Mouse (Mus musculus) CD8-positive naive resting alpha-beta T cell, adult 2 months (primary cell): Measurements from ENCODE around the gene Hist1h2af.
"Not testable (repeated sequence)": the region's sequence is repeated elsewhere in the genome, so short reads cannot be mapped to it uniquely, and the experiment has no call there.

Experiments
- DNase-seq, 2 experiments: peaks; one replicate each; pipeline ENCODE4 v3.0.0; 2022; ENCODE audit warnings: low read depth in 2 of 2, low spot score in 2 of 2

Gene Hist1h2af

GRCm38 (mm10) chr13:23554925-23555838 is 21.5 kb downstream of the Hist1h2af start:
- peak; percentile 30 to 57 for DNase-seq

- peak; percentile 28 to 57 for DNase-seq
Measured at GRCm38 (mm10) chr13:23555839-23556416, 22.2 kb downstream of the Hist1h2af start.

DNA sequence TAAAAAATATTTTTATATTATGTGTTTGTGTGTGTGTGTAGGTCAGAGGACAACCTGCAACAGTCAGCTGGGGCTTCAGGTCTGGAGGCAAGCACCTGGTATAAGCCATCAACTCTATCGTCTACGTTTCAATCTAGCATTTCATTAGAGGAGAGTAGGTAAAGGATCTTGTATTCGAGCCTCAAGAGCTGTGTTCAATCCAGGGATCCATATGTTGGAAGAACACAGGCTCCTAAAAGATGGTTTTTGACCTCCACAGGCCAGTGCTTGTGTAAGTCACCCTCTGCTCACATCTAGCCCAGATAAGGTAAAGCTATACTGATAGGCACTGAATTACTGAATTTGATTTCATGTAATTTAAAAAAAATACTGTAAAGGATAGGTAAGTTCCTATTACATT is 23.2 kb downstream of the Hist1h2af start:
- DNase-seq, result no peak

- not testable (repeated sequence) for DNase-seq
Measured at GRCm38 (mm10) chr13:23560699-23561098, 27.0 kb downstream of the Hist1h2af start.

DNA sequence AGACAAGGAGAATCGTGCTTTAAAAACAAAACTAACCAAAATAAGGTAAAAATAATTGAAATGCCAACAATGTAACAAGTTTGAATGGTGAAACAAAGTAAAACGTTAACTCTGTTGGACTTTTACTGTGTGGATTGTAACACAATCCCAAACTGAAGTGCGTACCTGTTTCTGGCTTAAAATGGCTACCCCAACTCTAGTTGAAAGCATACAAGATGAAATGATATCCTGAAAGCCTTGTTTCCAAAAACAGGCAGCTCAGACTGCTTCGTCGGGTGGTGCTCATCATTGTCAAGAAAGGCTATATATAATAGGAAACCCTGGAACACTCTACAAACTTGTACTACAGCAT is 27.8 kb downstream of the Hist1h2af start:
- DNase-seq, result not testable (repeated sequence)

- peak; percentile 89 to 90 for DNase-seq
Measured at GRCm38 (mm10) chr13:23561883-23562659, 28.4 kb downstream of the Hist1h2af start, which contains the start of gene Hist1h3e. TSS of gene Hist1h3e (minus strand) at chr13:23562369.

DNA sequence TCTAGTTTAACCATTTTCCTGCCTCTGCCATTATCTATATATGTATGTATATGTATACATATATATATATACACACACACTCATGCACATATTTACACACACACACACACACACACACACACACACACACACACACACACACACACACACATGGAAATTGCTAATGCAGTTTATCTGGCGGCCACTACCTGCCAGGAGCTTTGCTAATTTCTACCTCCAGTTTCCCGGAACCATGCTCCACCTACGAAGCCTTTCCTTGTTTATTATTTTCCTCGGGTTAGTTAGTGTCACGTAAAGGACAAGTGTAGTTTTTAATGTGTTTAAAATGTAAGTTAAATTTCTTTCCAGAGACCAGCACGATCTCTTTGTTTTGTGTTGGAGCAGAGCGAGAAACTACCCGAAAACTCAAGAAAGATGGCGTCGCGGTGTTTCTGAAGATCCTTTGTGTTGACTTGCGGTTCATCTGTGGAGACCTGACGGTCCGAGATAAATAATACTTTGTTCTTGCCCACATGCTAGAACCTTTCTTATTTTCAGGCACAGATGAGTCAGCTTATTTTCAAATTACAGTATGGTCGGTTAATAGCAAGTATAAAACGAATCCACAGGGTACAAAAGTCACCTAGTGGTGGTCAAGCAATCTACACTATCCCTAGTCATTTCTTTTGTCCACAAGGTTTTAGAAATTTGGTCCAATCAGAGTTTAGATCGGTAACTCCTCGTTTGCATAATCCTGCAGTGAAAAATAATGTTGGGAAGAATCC is 29.2 kb downstream of the Hist1h2af start:
- peak in 1 of 2 experiments; percentile 28 for DNase-seq

GRCm38 (mm10) chr13:23564482-23564881 is 30.8 kb downstream of the Hist1h2af start:
- no peak for DNase-seq

DNA sequence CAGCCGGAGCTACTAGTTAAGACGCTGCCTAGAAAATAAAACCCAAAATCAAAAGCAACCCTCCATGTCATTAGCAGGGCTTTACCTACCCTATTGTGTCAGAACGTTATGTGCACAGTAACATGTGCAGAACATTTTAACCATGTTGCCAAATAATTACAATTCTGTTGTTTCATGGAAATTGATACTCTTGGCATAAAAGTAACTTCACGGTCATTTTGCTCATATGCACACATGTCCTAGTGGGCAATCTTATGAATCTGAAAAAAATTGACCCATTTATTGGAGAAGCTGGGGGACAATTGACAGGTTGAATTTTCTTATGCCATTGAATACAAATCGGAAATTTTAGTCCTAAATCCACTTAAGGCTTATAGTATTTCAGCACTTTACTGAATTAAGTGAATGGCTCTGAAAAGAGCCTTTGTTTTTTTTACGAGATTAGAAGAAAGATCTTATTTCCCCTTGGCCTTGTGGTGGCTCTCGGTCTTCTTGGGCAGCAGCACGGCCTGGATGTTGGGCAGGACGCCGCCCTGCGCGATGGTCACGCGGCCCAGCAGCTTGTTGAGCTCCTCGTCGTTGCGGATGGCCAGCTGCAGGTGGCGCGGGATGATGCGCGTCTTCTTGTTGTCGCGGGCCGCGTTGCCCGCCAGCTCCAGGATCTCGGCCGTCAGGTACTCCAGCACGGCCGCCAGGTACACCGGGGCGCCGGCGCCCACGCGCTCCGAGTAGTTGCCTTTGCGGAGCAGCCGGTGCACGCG is 36.7 kb downstream of the Hist1h2af start:
- DNase-seq, result not testable (repeated sequence)

- DNase-seq, result peak; percentile 48 to 67
Measured at GRCm38 (mm10) chr13:23571022-23571503, 37.4 kb downstream of the Hist1h2af start, which contains the start of the genes Hist1h2ae and Hist1h2bg. TSS of gene Hist1h2ae (minus strand) at chr13:23571220. TSS of gene Hist1h2bg (plus strand) at chr13:23571396.

- not testable (repeated sequence) for DNase-seq
Measured at GRCm38 (mm10) chr13:23571504-23572217, 38.0 kb downstream of the Hist1h2af start.

DNA sequence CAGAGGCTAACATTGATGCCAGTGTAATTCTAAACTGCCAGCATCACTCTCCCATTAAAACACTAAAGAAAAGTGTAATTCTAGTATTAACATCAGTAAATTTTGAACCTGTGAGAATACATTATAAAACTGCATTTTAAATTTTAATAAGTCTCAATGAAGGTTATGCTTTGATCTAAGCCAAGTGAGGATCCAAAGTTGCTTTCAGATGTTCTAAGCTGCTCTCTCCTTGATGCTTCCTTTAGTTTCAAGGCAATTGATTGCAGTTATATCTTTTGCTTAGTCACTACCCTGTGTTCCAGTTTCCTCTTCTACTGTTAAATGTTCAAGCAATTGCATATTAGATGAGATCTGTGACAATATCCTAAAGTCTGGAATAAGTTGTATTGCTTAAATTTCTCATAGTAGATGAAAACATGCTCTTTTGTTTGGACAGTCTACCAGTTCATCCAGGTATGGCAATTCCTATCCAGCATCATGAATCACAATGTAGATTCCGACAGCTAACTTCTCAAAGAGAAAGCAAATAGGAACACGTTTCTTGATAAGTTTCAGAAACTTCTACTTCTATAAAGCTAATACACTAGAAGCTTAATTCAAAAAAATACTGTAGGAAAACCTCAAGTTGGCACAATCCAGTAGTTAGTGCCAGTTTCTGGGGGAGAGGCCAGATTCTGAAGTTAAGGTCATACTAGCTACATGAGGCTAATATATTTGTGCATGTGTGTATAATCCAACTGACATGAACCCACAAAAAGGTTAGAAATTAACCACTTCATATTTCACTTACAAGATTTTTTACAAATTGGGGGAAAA is 38.7 kb downstream of the Hist1h2af start:
- DNase-seq, result no peak

- not testable (repeated sequence) for DNase-seq
Measured at GRCm38 (mm10) chr13:23573034-23573897, 39.6 kb downstream of the Hist1h2af start.

DNA sequence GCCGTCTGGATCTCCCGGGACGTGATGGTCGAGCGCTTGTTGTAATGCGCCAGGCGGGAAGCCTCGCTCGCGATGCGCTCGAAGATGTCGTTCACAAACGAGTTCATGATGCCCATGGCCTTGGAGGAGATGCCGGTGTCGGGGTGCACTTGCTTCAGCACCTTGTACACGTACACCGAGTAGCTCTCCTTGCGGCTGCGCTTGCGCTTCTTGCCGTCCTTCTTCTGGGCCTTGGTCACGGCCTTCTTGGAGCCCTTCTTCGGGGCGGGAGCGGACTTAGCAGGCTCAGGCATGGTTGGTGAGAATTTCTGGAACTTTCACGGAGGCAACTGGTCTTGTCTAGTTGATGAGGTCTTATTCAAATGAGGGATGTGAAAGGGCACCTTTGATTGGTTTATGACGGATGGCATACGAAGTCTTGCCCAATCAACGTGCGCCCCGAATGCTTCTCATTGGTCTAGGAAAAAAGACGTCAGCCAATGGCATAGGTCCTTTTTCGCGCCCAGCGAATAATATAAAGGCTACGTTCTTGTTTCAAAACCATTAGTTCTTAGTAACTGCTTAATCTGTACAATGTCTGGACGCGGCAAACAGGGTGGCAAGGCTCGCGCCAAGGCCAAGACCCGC is 40.3 kb downstream of the Hist1h2af start, which contains the start of the genes Hist1h2bf and Hist1h2ad:
Gene Hist1h2bf (minus strand): TSS at position 299 of the 627 bp plus-strand sequence.
Gene Hist1h2ad (plus strand): TSS at position 484 of the 627 bp plus-strand sequence.
- peak; percentile 68 to 76 for DNase-seq

DNA sequence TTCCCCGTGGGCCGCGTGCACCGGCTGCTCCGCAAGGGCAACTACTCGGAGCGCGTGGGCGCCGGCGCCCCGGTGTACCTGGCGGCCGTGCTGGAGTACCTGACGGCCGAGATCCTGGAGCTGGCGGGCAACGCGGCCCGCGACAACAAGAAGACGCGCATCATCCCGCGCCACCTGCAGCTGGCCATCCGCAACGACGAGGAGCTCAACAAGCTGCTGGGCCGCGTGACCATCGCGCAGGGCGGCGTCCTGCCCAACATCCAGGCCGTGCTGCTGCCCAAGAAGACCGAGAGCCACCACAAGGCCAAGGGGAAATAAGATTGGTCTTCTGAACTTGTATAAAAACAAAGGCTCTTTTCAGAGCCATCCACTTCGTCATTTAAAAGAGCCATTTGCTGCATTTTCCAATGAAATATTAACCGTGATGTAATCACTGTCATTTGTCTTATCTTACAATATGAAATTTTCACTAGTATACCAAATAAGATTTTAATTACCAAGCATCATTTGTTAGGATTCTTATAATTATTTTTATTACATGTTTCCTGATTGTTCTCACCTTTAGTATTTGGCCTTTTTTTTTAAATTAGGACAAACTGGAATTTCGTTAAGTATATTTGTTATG is 41.0 kb downstream of the Hist1h2af start:
- not testable (repeated sequence) for DNase-seq

GRCm38 (mm10) chr13:23575271-23575851 is 41.7 kb downstream of the Hist1h2af start, which contains the start of gene Hist1h3d:
TSS of gene Hist1h3d (plus strand) at chr13:23575763.
- DNase-seq, result no peak
